In genomic region chr14:22807726-22808594, GRCm38 (mm10) we compare ENCODE assay signal across 8 mouse cellular contexts.
A peak's percentile ranks its signal among the peaks of the same experiment; 100 is the strongest.
DNase-seq lines count a peak whose midpoint lies in the region; ATAC-seq and TF ChIP-seq lines count a peak whose summit lies in the region.

No protein-coding gene starts in this region.

- peak overlapping the region; percentile 58 for H3K4me2 ChIP-seq in heart, embryonic 14.5 days (ENCODE audit: low read length)
- H3K4me2 ChIP-seq in midbrain, embryonic 16.5 days (ENCODE audit: low read length): peak overlapping the region; percentile 60

- peak; percentile 78; the same call in 1 of the 2 replicates for TF ChIP-seq CTCF in embryonic fibroblast, embryonic 13.5 days (IDR thresholded peaks at IDR 0.05; ENCODE audit: borderline replicate concordance, insufficient read depth, low read length)
- peak; percentile 91 for TF ChIP-seq CTCF in liver, adult 2 months (IDR thresholded peaks at IDR 0.05; ENCODE audit: low read depth, low read length)

- no peaks in the 10 kb centered on the region for H3K9me3 ChIP-seq in heart, embryonic 14.5 days (ENCODE audit: control insufficient read depth, low read length)
- H3K9me3 ChIP-seq in midbrain, embryonic 16.5 days (replicated peaks; ENCODE audit: control insufficient read depth, low read length, poor library complexity, severe bottlenecking): no peaks in the 10 kb centered on the region

- no peak overlapping the region for H3K9ac ChIP-seq in heart, embryonic 14.5 days (ENCODE audit: low read length)
- no peak overlapping the region for H3K9ac ChIP-seq in liver, adult 2 months (ENCODE audit: low read depth, low read length)
- 0 out of 2 replicates have a peak overlapping the region, but pooled peaks have one; percentile 26 for H3K9ac ChIP-seq in midbrain, embryonic 16.5 days (ENCODE audit: low read depth, low read length)

- H3K4me1 ChIP-seq in embryonic fibroblast, embryonic 13.5 days (ENCODE audit: control insufficient read depth, insufficient read depth, low read length): no peaks in the 10 kb centered on the region
- peaks cover 10 to 12% of the 10 kb centered on the region in 2 experiments; a peak in 2 of 4 replicates for H3K4me1 ChIP-seq in heart, embryonic 14.5 days (ENCODE audit: control insufficient read depth in 2 of 2, insufficient read depth in 2 of 2, low read length in 2 of 2)
- no peaks in the 10 kb centered on the region for H3K4me1 ChIP-seq in liver, adult 2 months (ENCODE audit: control insufficient read depth, insufficient read depth, low read length)
- peaks cover 20% of the 10 kb centered on the region for H3K4me1 ChIP-seq in midbrain, embryonic 16.5 days (ENCODE audit: control insufficient read depth, insufficient read depth, low read length)

- peak; percentile 56 for DNase-seq in 416B (ENCODE audit: low read depth)
- DNase-seq in adrenal gland, postnatal 14 days: peak; percentile 76
- peak; percentile 87 for DNase-seq in kidney, postnatal 14 days
- peak; percentile 57 for DNase-seq in liver, adult 2 months (ENCODE audit: extremely low read depth, low read depth, low spot score)
- DNase-seq in telencephalon, adult 2 months (ENCODE audit: low read depth, low spot score): peak; percentile 24

- H3K27me3 ChIP-seq in heart, embryonic 14.5 days (ENCODE audit: control insufficient read depth, insufficient read depth, low read length): no peaks in the 10 kb centered on the region
- H3K27me3 ChIP-seq in liver, adult 2 months (ENCODE audit: control insufficient read depth, insufficient read depth, low read length): no peaks in the 10 kb centered on the region
- peaks cover 20% of the 10 kb centered on the region for H3K27me3 ChIP-seq in midbrain, embryonic 16.5 days (ENCODE audit: control insufficient read depth, insufficient read depth, low read depth, low read length)

- TF ChIP-seq POLR2A in embryonic fibroblast, embryonic 13.5 days (IDR thresholded peaks at IDR 0.05; ENCODE audit: low read depth, low read length): no peak
- no peak for TF ChIP-seq POLR2A in liver, adult 2 months (IDR thresholded peaks at IDR 0.05; ENCODE audit: extremely low read depth, insufficient read depth, low read length)

- no peak overlapping the region for H3K27ac ChIP-seq in embryonic fibroblast, embryonic 13.5 days (ENCODE audit: insufficient read depth, low read length)
- H3K27ac ChIP-seq in heart, embryonic 14.5 days (replicated peaks in 1 of 2; ENCODE audit: control insufficient read depth in 1 of 2, insufficient read depth in 1 of 2, low read depth in 2 of 2, low read length in 2 of 2): no peak overlapping the region
- H3K27ac ChIP-seq in liver, adult 2 months (replicated peaks; ENCODE audit: insufficient read depth, low read depth, low read length): no peak overlapping the region
- no peak overlapping the region for H3K27ac ChIP-seq in midbrain, embryonic 16.5 days (ENCODE audit: low read length)

- H3K4me3 ChIP-seq in embryonic fibroblast, embryonic 13.5 days (ENCODE audit: insufficient read depth, low read length): no peak overlapping the region
- peak overlapping the region; percentile 8 to 20; a peak in 3 of 4 replicates for H3K4me3 ChIP-seq in heart, embryonic 14.5 days (ENCODE audit: control insufficient read depth in 1 of 2, insufficient read depth in 1 of 2, low read depth in 1 of 2, low read length in 2 of 2)
- no peak overlapping the region for H3K4me3 ChIP-seq in liver, adult 2 months (ENCODE audit: insufficient read depth, low read depth, low read length)
- H3K4me3 ChIP-seq in midbrain, embryonic 16.5 days (ENCODE audit: low read depth, low read length): peak overlapping the region; percentile 24

- H3K36me3 ChIP-seq in heart, embryonic 14.5 days (ENCODE audit: control insufficient read depth, insufficient read depth, low read length): no peaks in the 10 kb centered on the region
- H3K36me3 ChIP-seq in liver, adult 2 months (ENCODE audit: control insufficient read depth, insufficient read depth, low read length): no peaks in the 10 kb centered on the region
- no peaks in the 10 kb centered on the region for H3K36me3 ChIP-seq in midbrain, embryonic 16.5 days (ENCODE audit: control insufficient read depth, insufficient read depth, low read length)

- H3K79me2 ChIP-seq in liver, adult 2 months (ENCODE audit: control insufficient read depth, insufficient read depth, low read length): no peaks in the 10 kb centered on the region

- WGBS in heart, embryonic 14.5 days: 2% methylated on average over 20 of the region's 20 CpGs
- 14% methylated on average over 20 of the region's 20 CpGs for WGBS in liver, adult 2 months
- under 1% methylated on average over 20 of the region's 20 CpGs for WGBS in midbrain, embryonic 16.5 days

- ATAC-seq in heart, embryonic 14.5 days (ENCODE audit: insufficient number of reproducible peaks, insufficient read depth, low FRiP score, low read depth): peak; percentile 69; the same call in 1 of the 2 replicates
- peak; percentile 92 for ATAC-seq in midbrain, embryonic 16.5 days

Comparison
In these comparisons a context has a peak if more than half of its experiments do, and no peak if none do; other contexts are left out.
1. DNase-seq: peak in every context shown above with its lines; median percentile 87 in kidney, postnatal 14 days; 76 in adrenal gland, postnatal 14 days; 57 in liver, adult 2 months; 56 in 416B; 24 in telencephalon, adult 2 months.
2. H3K4me3 ChIP-seq: peak in heart, embryonic 14.5 days (2 of 2) and midbrain, embryonic 16.5 days (single experiment); none in embryonic fibroblast, embryonic 13.5 days (single experiment) and liver, adult 2 months (single experiment).